Mouse (Mus musculus) macrophage (primary cell): ENCODE data around the gene Rbm6. TPM values are rescaled to one million over a fixed set of nuclear protein-coding genes. Genes with fewer than 3 reads are reported as not detected.
A peak's percentile ranks its signal among the peaks of the same experiment; 100 is the strongest.

Experiments
- H3K27ac ChIP-seq: fragments of 350-480 bp; formaldehyde crosslinking; 2 replicates; pipeline ENCODE4 v1.9.0; 2021
- H3K36me3 ChIP-seq: fragments of 350-480 bp; formaldehyde crosslinking; 2 replicates; pipeline ENCODE4 v1.9.0; 2021; ENCODE audit errors: inconsistent target
- H3K4me3 ChIP-seq: fragments of 350-480 bp; formaldehyde crosslinking; 2 replicates; pipeline ENCODE4 v1.9.0; 2021; ENCODE audit errors: inconsistent target
- H3K79me2 ChIP-seq: fragments of 350-480 bp; formaldehyde crosslinking; 2 replicates; pipeline ENCODE4 v1.9.0; 2021; ENCODE audit errors: inconsistent target
- WGBS: methylation state at CpG from one replicate; pipeline ENCODE4 v1.1.7; 2026; ENCODE audit warnings: inconsistent platforms; ENCODE audit not compliant: missing documents; 5-methylcytosine and 5-hydroxymethylcytosine counted together
- polyA plus RNA-seq: library from polyadenylated mRNA; stranded (reverse); fragments of 250-400 nt; gene quantifications from 3 replicates; pipeline ENCODE4 v1.2.4, GENCODE M21; 2018; ENCODE audit warnings: inconsistent platforms

Gene Rbm6
- polyA plus RNA-seq, 1 experiment from 2014 or later, result 90.8 TPM

GRCm38 (mm10) chr9:107900840-107901626 lies 28.0 kb upstream of the Rbm6 start:
- Histone ChIP-seq H3K27ac (no peak overlapping the region), H3K4me3 (no peak overlapping the region), H3K79me2 (no peaks in the 10 kb centered on the region), H3K36me3 (peaks cover 42% of the 10 kb centered on the region)
- 56% methylated on average over 42 of the region's 44 CpGs for WGBS

- Histone ChIP-seq H3K36me3 (peaks cover 42% of the 10 kb centered on the region), H3K4me3 (no peak overlapping the region), H3K27ac (no peak overlapping the region), H3K79me2 (no peaks in the 10 kb centered on the region)
- 88% methylated on average over 12 of the region's 12 CpGs for WGBS
Measured at GRCm38 (mm10) chr9:107899855-107900254, 26.8 kb upstream of the Rbm6 start.

GRCm38 (mm10) chr9:107898563-107898962 lies 25.5 kb upstream of the Rbm6 start:
- 97% methylated on average over 9 of the region's 10 CpGs for whole genome bisulfite sequencing

GRCm38 (mm10) chr9:107891023-107891422 lies 18.0 kb upstream of the Rbm6 start:
- Histone ChIP-seq H3K27ac (no peak overlapping the region), H3K79me2 (peaks cover 25% of the 10 kb centered on the region; the same call in 1 of the 2 replicates), H3K4me3 (no peak overlapping the region), H3K36me3 (no peaks in the 10 kb centered on the region)
- WGBS, result 94% methylated on average over 1 of the region's 1 CpGs

More at GRCm38 (mm10) chr9:107898563-107898962, 25.5 kb upstream of the Rbm6 start:
- no peak overlapping the region for H3K27ac ChIP-seq
- peaks cover 42% of the 10 kb centered on the region for H3K36me3 ChIP-seq
- H3K4me3 ChIP-seq, result no peak overlapping the region
- H3K79me2 ChIP-seq, result no peaks in the 10 kb centered on the region

- no peaks in the 10 kb centered on the region for H3K36me3 ChIP-seq
- H3K4me3 ChIP-seq, result no peak overlapping the region
- H3K27ac ChIP-seq, result no peak overlapping the region
- H3K79me2 ChIP-seq, result peaks cover 25% of the 10 kb centered on the region; the same call in 1 of the 2 replicates
- WGBS, result 96% methylated on average over 6 of the region's 6 CpGs
Measured at GRCm38 (mm10) chr9:107890260-107890659, 17.2 kb upstream of the Rbm6 start.

- peak overlapping the region; percentile 88 for H3K4me3 ChIP-seq
- no peaks in the 10 kb centered on the region for H3K36me3 ChIP-seq
- H3K27ac ChIP-seq, result peak overlapping the region; percentile 29; the same call in 1 of the 2 replicates
- WGBS, result 2% methylated on average over 17 of the region's 18 CpGs
- peaks cover 25% of the 10 kb centered on the region; the same call in 1 of the 2 replicates for H3K79me2 ChIP-seq
Measured at GRCm38 (mm10) chr9:107888267-107888850, 15.3 kb upstream of the Rbm6 start.

GRCm38 (mm10) chr9:107887804-107888266 lies 14.8 kb upstream of the Rbm6 start, which contains the start of gene Mon1a:
Mon1a (plus strand) TSS chr9:107888151.
- H3K36me3 ChIP-seq, result no peaks in the 10 kb centered on the region
- H3K4me3 ChIP-seq, result peak within 1 kb of the TSS; percentile 88
- peaks cover 25% of the 10 kb centered on the region; the same call in 1 of the 2 replicates for H3K79me2 ChIP-seq
- 1% methylated on average over 28 of the region's 28 CpGs for WGBS
- H3K27ac ChIP-seq, result peak within 1 kb of the TSS; percentile 29; the same call in 1 of the 2 replicates

- 62% methylated on average over 4 of the region's 4 CpGs for WGBS
- Histone ChIP-seq H3K27ac (no peak overlapping the region), H3K36me3 (no peaks in the 10 kb centered on the region), H3K79me2 (no peaks in the 10 kb centered on the region), H3K4me3 (no peak overlapping the region)
Measured at GRCm38 (mm10) chr9:107880411-107880810, 7.4 kb upstream of the Rbm6 start.

- 1% methylated on average over 50 of the region's 80 CpGs for WGBS
- peaks cover 46% of the 10 kb centered on the region for H3K79me2 ChIP-seq
- H3K36me3 ChIP-seq, result no peaks in the 10 kb centered on the region
- H3K27ac ChIP-seq, result peak overlapping the region; percentile 57
- peak overlapping the region; percentile 94 for H3K4me3 ChIP-seq
Measured at GRCm38 (mm10) chr9:107872350-107873098, 513 bp downstream of the Rbm6 start.

- WGBS, result 81% methylated on average over 2 of the region's 2 CpGs
- H3K4me3 ChIP-seq, result no peak overlapping the region
- peaks cover 100% of the 10 kb centered on the region for H3K79me2 ChIP-seq
- H3K27ac ChIP-seq, result no peak overlapping the region
- no peaks in the 10 kb centered on the region for H3K36me3 ChIP-seq
Measured at GRCm38 (mm10) chr9:107866081-107866480, 7.0 kb downstream of the Rbm6 start.

- Histone ChIP-seq H3K4me3 (no peak overlapping the region), H3K27ac (no peak overlapping the region)
- 36% methylated on average over 1 of the region's 1 CpGs for WGBS
Measured at GRCm38 (mm10) chr9:107864493-107864892, 8.5 kb downstream of the Rbm6 start.

GRCm38 (mm10) chr9:107858343-107858742 lies 14.7 kb downstream of the Rbm6 start:
- H3K79me2 ChIP-seq, result peaks cover 100% of the 10 kb centered on the region
- H3K27ac ChIP-seq, result no peak overlapping the region
- WGBS, result 91% methylated on average over 3 of the region's 3 CpGs
- no peak overlapping the region for H3K4me3 ChIP-seq
- peaks cover 16% of the 10 kb centered on the region for H3K36me3 ChIP-seq

More at GRCm38 (mm10) chr9:107864493-107864892, 8.5 kb downstream of the Rbm6 start:
- peaks cover 100% of the 10 kb centered on the region for H3K79me2 ChIP-seq
- H3K36me3 ChIP-seq, result peaks cover 2% of the 10 kb centered on the region; the same call in 1 of the 2 replicates

- WGBS, result 93% methylated on average over 4 of the region's 7 CpGs
- peaks cover 12% of the 10 kb centered on the region; the same call in 1 of the 2 replicates for H3K79me2 ChIP-seq
- peaks cover 27% of the 10 kb centered on the region; the same call in 1 of the 2 replicates for H3K36me3 ChIP-seq
- no peak overlapping the region for H3K4me3 ChIP-seq
- no peak overlapping the region for H3K27ac ChIP-seq
Measured at GRCm38 (mm10) chr9:107848922-107849321, 24.1 kb downstream of the Rbm6 start.

GRCm38 (mm10) chr9:107842709-107843108 lies 30.3 kb downstream of the Rbm6 start:
- H3K27ac ChIP-seq, result no peak overlapping the region
- peaks cover 29% of the 10 kb centered on the region; the same call in 1 of the 2 replicates for H3K36me3 ChIP-seq
- H3K79me2 ChIP-seq, result no peaks in the 10 kb centered on the region
- H3K4me3 ChIP-seq, result no peak overlapping the region
- WGBS, result 87% methylated on average over 2 of the region's 2 CpGs
